Mouse (Mus musculus): ENCODE data around the gene Rxrb.

GRCm38 (mm10) chr17:33995651-33996050, 36.0 kb upstream of the Rxrb start:
- TF ChIP-seq CTCF (IDR thresholded peaks at IDR 0.05; ENCODE audit: borderline replicate concordance, insufficient read depth, low read depth, low read length) (no peak), POLR2A (IDR thresholded peaks at IDR 0.05; ENCODE audit: borderline replicate concordance, insufficient read depth, low read length) (no peak)
